Mouse (Mus musculus): ENCODE measurements around the gene Akap14. TPM values are rescaled to one million over a fixed set of nuclear protein-coding genes. Genes with fewer than 3 reads are reported as not detected.

Gene Akap14
- not detected in 2 replicates for total RNA-seq (2012; rRNA removed)

DNA sequence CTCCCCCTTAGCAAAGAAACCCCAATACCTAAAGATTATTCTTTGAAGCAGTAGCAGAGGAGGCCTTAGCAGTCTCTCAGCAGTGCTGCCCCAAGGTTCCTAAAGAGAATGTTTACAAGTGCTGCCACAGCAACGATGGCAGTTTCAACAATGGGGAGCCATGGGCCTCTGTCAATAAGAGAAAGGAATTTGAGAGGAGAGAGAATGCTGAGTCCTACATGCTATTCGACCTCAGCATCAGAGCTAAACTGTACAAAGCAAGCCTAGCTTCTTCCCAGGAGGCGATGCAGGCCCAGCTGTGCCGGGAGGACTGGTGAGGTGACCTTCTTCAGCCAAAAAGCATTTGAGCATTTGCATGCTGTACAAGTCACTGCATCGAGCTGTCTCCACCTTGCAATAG, at the start of gene Akap14:
Akap14 (minus strand) TSS at position 101 of the 400 bp plus-strand sequence.
- no peak for TF ChIP-seq CHD2 (IDR thresholded peaks at IDR 0.05; ENCODE audit: low read depth, low read length)
- no peak for TF ChIP-seq MAFK (IDR thresholded peaks at IDR 0.05; ENCODE audit: insufficient read depth, low read depth, low read length)
- no peak for TF ChIP-seq HCFC1 (IDR thresholded peaks at IDR 0.05; ENCODE audit: borderline replicate concordance, insufficient read depth, low read length)
- no peak for TF ChIP-seq ZC3H11A (IDR thresholded peaks at IDR 0.05; ENCODE audit: borderline replicate concordance, low read depth, low read length)
- TF ChIP-seq ZNF384 (IDR thresholded peaks at IDR 0.05; ENCODE audit: low read depth, low read length), result no peak
- in situ Hi-C loops (cut with MboI; ENCODE audit: low sequenced_read_pairs in 2 of 2, unreplicated experiment in 2 of 2), result no loop called here
- Histone ChIP-seq H3K36me3 (ENCODE audit: control insufficient read depth, insufficient read depth, low read length, poor library complexity, severe bottlenecking) (no peaks in the 10 kb centered on the region), H3K4me1 (ENCODE audit: control insufficient read depth in 2 of 2, insufficient read depth in 2 of 2, low read length in 2 of 2, poor library complexity in 1 of 2) (no peaks in the 10 kb centered on the region), H3K9ac (ENCODE audit: insufficient read depth, low read depth, low read length, poor library complexity, severe bottlenecking) (no peak within 1 kb of the TSS), H3K27ac (ENCODE audit: insufficient read depth, low read depth, low read length, poor library complexity, severe bottlenecking) (no peak within 1 kb of the TSS), H3K9me3 (ENCODE audit: control insufficient read depth, insufficient read depth, low read depth, low read length) (no peaks in the 10 kb centered on the region), H3K4me3 (ENCODE audit: insufficient read depth in 1 of 2, low read depth in 1 of 2, low read length in 2 of 2, poor library complexity in 1 of 2, severe bottlenecking in 1 of 2) (no peak within 1 kb of the TSS)
- no peak for DNase-seq (ENCODE audit: low read depth, low spot score)

DNA sequence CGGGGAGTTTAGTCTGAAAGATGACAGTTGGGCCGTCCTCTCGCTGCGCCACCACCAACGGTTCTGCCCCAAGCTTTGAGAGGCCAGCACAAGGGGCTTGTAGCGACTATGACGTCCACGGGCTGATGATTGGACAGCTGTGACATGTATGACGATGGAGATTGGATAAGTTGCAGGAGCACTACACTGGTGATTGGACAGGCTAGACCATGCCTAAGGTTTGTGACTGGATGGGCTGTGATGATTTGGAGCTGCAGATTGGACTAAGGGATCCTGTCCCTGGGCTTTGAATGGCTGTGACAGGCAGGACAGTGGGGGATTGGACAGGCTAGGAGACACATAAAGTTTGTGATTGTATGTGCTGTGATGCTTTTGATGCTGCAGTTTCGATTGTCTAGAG, 42.3 kb upstream of the Akap14 start, which contains the start of gene Gm9:
Gm9 (minus strand) TSS at position 101 of the 400 bp plus-strand sequence.
- Histone ChIP-seq H3K4me1 (ENCODE audit: control insufficient read depth in 2 of 2, insufficient read depth in 2 of 2, low read length in 2 of 2, poor library complexity in 1 of 2) (no peaks in the 10 kb centered on the region), H3K4me3 (ENCODE audit: insufficient read depth in 1 of 2, low read depth in 1 of 2, low read length in 2 of 2, poor library complexity in 1 of 2, severe bottlenecking in 1 of 2) (no peak within 1 kb of the TSS), H3K9me3 (ENCODE audit: control insufficient read depth, insufficient read depth, low read depth, low read length) (no peaks in the 10 kb centered on the region), H3K27ac (ENCODE audit: insufficient read depth, low read depth, low read length, poor library complexity, severe bottlenecking) (no peak within 1 kb of the TSS), H3K9ac (ENCODE audit: insufficient read depth, low read depth, low read length, poor library complexity, severe bottlenecking) (no peak within 1 kb of the TSS), H3K36me3 (ENCODE audit: control insufficient read depth, insufficient read depth, low read length, poor library complexity, severe bottlenecking) (no peaks in the 10 kb centered on the region)
- in situ Hi-C loops (cut with MboI; ENCODE audit: low sequenced_read_pairs in 2 of 2, unreplicated experiment in 2 of 2), result no loop called here
- TF ChIP-seq ZC3H11A (IDR thresholded peaks at IDR 0.05; ENCODE audit: borderline replicate concordance, low read depth, low read length) (no peak), MAFK (IDR thresholded peaks at IDR 0.05; ENCODE audit: insufficient read depth, low read depth, low read length) (no peak), CHD2 (IDR thresholded peaks at IDR 0.05; ENCODE audit: low read depth, low read length) (no peak), HCFC1 (IDR thresholded peaks at IDR 0.05; ENCODE audit: borderline replicate concordance, insufficient read depth, low read length) (no peak), ZNF384 (IDR thresholded peaks at IDR 0.05; ENCODE audit: low read depth, low read length) (no peak)
- no peak for DNase-seq (ENCODE audit: low read depth, low spot score)

DNA sequence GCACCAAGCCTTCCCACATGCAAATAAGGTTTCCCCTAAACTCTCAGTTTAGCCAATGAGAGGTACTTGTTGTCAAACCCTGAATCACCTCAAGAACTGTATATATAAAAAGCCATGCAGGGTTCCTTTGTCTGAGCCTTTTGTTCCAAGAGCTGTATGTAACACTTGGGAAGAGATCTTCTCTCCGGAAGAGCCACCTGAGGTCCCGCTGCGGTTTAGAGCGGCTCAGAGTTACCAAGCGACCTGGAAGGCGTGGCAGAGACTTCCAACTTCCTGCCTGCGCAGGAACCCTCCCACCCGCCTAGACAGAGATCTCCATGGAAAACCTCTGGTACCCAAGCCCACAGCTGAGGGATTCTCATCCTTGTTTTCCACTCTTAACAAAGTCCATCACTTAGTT, 30.0 kb upstream of the Akap14 start:
- no peak overlapping the region for H3K27ac ChIP-seq (ENCODE audit: insufficient read depth, low read depth, low read length, poor library complexity, severe bottlenecking)
- H3K36me3 ChIP-seq (ENCODE audit: control insufficient read depth, insufficient read depth, low read length, poor library complexity, severe bottlenecking), result no peaks in the 10 kb centered on the region
- peak overlapping the region; percentile 33 to 53; a peak in 3 of 4 replicates for H3K4me3 ChIP-seq (ENCODE audit: insufficient read depth in 1 of 2, low read depth in 1 of 2, low read length in 2 of 2, poor library complexity in 1 of 2, severe bottlenecking in 1 of 2)
- no peaks in the 10 kb centered on the region for H3K9me3 ChIP-seq (ENCODE audit: control insufficient read depth, insufficient read depth, low read depth, low read length)
- in situ Hi-C loops (cut with MboI; ENCODE audit: low sequenced_read_pairs in 2 of 2, unreplicated experiment in 2 of 2), result no loop called here
- H3K9ac ChIP-seq (ENCODE audit: insufficient read depth, low read depth, low read length, poor library complexity, severe bottlenecking), result no peak overlapping the region
- DNase-seq (ENCODE audit: low read depth, low spot score), result no peak
- no peaks in the 10 kb centered on the region for H3K4me1 ChIP-seq (ENCODE audit: control insufficient read depth in 2 of 2, insufficient read depth in 2 of 2, low read length in 2 of 2, poor library complexity in 1 of 2)
- no peak for TF ChIP-seq ZC3H11A (IDR thresholded peaks at IDR 0.05; ENCODE audit: borderline replicate concordance, low read depth, low read length)
- TF ChIP-seq CHD2 (IDR thresholded peaks at IDR 0.05; ENCODE audit: low read depth, low read length), result no peak
- no peak for TF ChIP-seq ZNF384 (IDR thresholded peaks at IDR 0.05; ENCODE audit: low read depth, low read length)
- TF ChIP-seq MAFK (IDR thresholded peaks at IDR 0.05; ENCODE audit: insufficient read depth, low read depth, low read length), result no peak
- no peak for TF ChIP-seq HCFC1 (IDR thresholded peaks at IDR 0.05; ENCODE audit: borderline replicate concordance, insufficient read depth, low read length)

DNA sequence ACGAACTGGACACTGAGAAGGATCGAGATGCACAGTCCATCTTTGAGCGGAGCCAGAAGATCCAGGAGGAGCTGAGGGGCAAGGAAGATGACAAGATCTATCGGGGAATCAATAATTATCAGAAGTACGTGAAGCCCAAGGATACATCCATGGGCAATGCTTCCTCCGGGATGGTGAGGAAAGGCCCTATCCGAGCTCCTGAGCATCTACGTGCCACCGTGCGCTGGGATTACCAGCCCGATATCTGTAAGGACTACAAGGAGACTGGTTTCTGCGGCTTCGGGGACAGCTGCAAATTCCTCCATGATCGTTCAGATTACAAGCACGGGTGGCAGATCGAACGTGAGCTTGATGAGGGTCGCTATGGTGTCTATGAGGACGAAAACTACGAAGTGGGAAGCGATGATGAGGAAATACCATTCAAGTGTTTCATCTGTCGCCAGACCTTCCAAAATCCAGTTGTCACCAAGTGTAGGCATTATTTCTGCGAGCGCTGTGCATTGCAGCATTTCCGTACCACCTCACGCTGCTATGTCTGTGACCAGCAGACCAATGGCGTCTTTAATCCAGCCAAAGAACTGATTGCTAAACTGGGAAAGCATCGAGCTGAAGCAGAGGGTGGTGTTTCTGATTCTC, 23.2 kb upstream of the Akap14 start:
- no peaks in the 10 kb centered on the region for H3K36me3 ChIP-seq (ENCODE audit: control insufficient read depth, insufficient read depth, low read length, poor library complexity, severe bottlenecking)
- H3K4me3 ChIP-seq (ENCODE audit: insufficient read depth in 1 of 2, low read depth in 1 of 2, low read length in 2 of 2, poor library complexity in 1 of 2, severe bottlenecking in 1 of 2), result peak overlapping the region; percentile 81 to 84
- in situ Hi-C loops (cut with MboI; ENCODE audit: low sequenced_read_pairs in 2 of 2, unreplicated experiment in 2 of 2), result no loop called here
- H3K27ac ChIP-seq (ENCODE audit: insufficient read depth, low read depth, low read length, poor library complexity, severe bottlenecking), result no peak overlapping the region
- TF ChIP-seq HCFC1 (IDR thresholded peaks at IDR 0.05; ENCODE audit: borderline replicate concordance, insufficient read depth, low read length), result no peak
- no peaks in the 10 kb centered on the region for H3K9me3 ChIP-seq (ENCODE audit: control insufficient read depth, insufficient read depth, low read depth, low read length)
- no peaks in the 10 kb centered on the region for H3K4me1 ChIP-seq (ENCODE audit: control insufficient read depth in 2 of 2, insufficient read depth in 2 of 2, low read length in 2 of 2, poor library complexity in 1 of 2)
- no peak for DNase-seq (ENCODE audit: low read depth, low spot score)
- peak overlapping the region; percentile 67 for H3K9ac ChIP-seq (ENCODE audit: insufficient read depth, low read depth, low read length, poor library complexity, severe bottlenecking)

Data from ES-E14 (cell line).